Comparison of ENCODE assay signal across 20 mouse cellular contexts in the genomic region with DNA sequence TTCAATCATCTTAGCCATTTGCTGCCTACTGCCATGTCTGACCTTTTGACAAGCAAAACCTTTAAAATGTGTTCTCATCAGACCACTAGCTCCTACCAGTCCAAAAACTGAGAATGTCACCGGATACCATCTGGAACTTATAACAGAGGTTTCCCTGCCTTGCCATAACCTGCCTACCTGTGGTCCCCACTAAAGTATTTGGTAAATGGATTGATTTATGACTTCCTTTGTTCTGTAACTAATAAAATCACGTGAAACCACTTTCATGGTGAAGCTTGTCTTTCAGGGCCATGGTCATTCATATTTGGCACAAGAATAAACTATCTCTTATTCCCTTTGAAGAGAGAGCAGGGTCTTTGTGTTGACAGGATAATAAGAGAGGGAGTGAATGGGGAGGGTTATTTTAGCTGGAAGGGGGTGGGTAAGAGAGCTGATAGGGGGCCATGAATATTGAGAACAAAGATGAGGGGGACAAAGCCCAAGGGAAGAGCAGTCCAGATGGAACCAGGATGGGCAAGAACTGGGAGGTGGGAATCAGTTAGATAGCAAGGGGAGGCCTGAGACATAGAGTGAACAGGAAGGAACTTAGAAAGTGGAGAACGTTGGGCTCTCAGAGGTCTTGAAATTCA.
A peak's percentile ranks its signal among the peaks of the same experiment; 100 is the strongest.
DNase-seq lines count a peak whose midpoint lies in the region; ATAC-seq lines count a peak whose summit lies in the region.
"Had no signal": no experiment of that assay in that cellular context is flagged by ENCODE, and none has a peak within 500 bp of the region (broad histone marks: within the 10 kb centered on the region; RNA-seq: fewer than 3 reads in every experiment).

No protein-coding gene starts in this region.

- DNase-seq in embryo, embryonic 10 days (ENCODE audit: low spot score): peak; percentile 46
- no peak for DNase-seq in embryo, embryonic 9.5 days (ENCODE audit: extremely low spot score)
- no peak for DNase-seq in midbrain, embryonic 10.5 days (ENCODE audit: low spot score)
- DNase-seq in limb, embryonic 10.5 days (ENCODE audit: low spot score): no peak
- no peak for DNase-seq in testis, postnatal 10 days (ENCODE audit: low spot score)
- DNase-seq in layer of hippocampus, postnatal 36 days: no peak
- DNase-seq in kidney, postnatal 25 days: no peak
- DNase-seq: adrenal gland, adult 8-10 months; cerebellum, adult 9-10 months; forebrain, postnatal 0 days; heart, postnatal 10 days; kidney, adult 11 months; lung, adult 2 months; right cerebral cortex, postnatal 4 days had no signal

- H3K4me3 ChIP-seq in midbrain, embryonic 10.5 days: no peak overlapping the region
- H3K4me3 ChIP-seq in midbrain, embryonic 13.5 days (replicated peaks): no peak overlapping the region
- H3K4me3 ChIP-seq in limb, embryonic 10.5 days: no peak overlapping the region
- H3K4me3 ChIP-seq: embryonic facial prominence, embryonic 13.5 days; hindbrain, embryonic 12.5 days; megakaryocyte, embryonic 14.5 days had no signal

- H3K27ac ChIP-seq in midbrain, embryonic 10.5 days (replicated peaks): 0 out of 2 replicates have a peak overlapping the region, but pooled peaks have one; percentile 9
- H3K27ac ChIP-seq in midbrain, embryonic 13.5 days: no peak overlapping the region
- peak overlapping the region; percentile 90 for H3K27ac ChIP-seq in limb, embryonic 10.5 days
- H3K27ac ChIP-seq: embryonic facial prominence, embryonic 13.5 days; hindbrain, embryonic 12.5 days had no signal

- ATAC-seq in midbrain, embryonic 13.5 days: no peak
- ATAC-seq: forebrain, postnatal 0 days had no signal

- no peaks in the 10 kb centered on the region for H3K9me3 ChIP-seq in midbrain, embryonic 10.5 days (replicated peaks)
- H3K9me3 ChIP-seq in midbrain, embryonic 13.5 days: no peaks in the 10 kb centered on the region
- no peaks in the 10 kb centered on the region; the same call in 1 of the 2 replicates for H3K9me3 ChIP-seq in limb, embryonic 10.5 days (replicated peaks)
- H3K9me3 ChIP-seq: embryonic facial prominence, embryonic 13.5 days; hindbrain, embryonic 12.5 days had no signal

- peaks cover 16% of the 10 kb centered on the region for H3K4me1 ChIP-seq in midbrain, embryonic 10.5 days
- H3K4me1 ChIP-seq in midbrain, embryonic 13.5 days (replicated peaks): peaks cover 17% of the 10 kb centered on the region
- peaks cover 48% of the 10 kb centered on the region for H3K4me1 ChIP-seq in limb, embryonic 10.5 days
- H3K4me1 ChIP-seq: megakaryocyte, embryonic 14.5 days had no signal

- H3K4me2 ChIP-seq in midbrain, embryonic 13.5 days (replicated peaks): no peak overlapping the region
- H3K4me2 ChIP-seq: embryonic facial prominence, embryonic 13.5 days; heart, embryonic 11.5 days; hindbrain, embryonic 12.5 days had no signal

- H3K36me3 ChIP-seq in midbrain, embryonic 10.5 days: no peaks in the 10 kb centered on the region
- no peaks in the 10 kb centered on the region for H3K36me3 ChIP-seq in midbrain, embryonic 13.5 days
- H3K36me3 ChIP-seq in limb, embryonic 10.5 days: no peaks in the 10 kb centered on the region
- H3K36me3 ChIP-seq: embryonic facial prominence, embryonic 13.5 days; hindbrain, embryonic 12.5 days had no signal

- no peak overlapping the region for H3K9ac ChIP-seq in midbrain, embryonic 13.5 days (replicated peaks)
- H3K9ac ChIP-seq: embryonic facial prominence, embryonic 13.5 days; forebrain, postnatal 0 days; hindbrain, embryonic 12.5 days had no signal

- WGBS in midbrain, embryonic 10.5 days: 73% methylated on average over 3 of the region's 3 CpGs
- 77% methylated on average over 3 of the region's 3 CpGs for WGBS in midbrain, embryonic 13.5 days
- 15% methylated on average over 3 of the region's 3 CpGs for WGBS in limb, embryonic 10.5 days

- H3K27me3 ChIP-seq in midbrain, embryonic 10.5 days (ENCODE audit: low read depth, poor library complexity, severe bottlenecking): no peaks in the 10 kb centered on the region
- no peaks in the 10 kb centered on the region for H3K27me3 ChIP-seq in midbrain, embryonic 13.5 days
- no peaks in the 10 kb centered on the region for H3K27me3 ChIP-seq in limb, embryonic 10.5 days (ENCODE audit: low read depth, poor library complexity, severe bottlenecking)
- H3K27me3 ChIP-seq: embryonic facial prominence, embryonic 13.5 days; hindbrain, embryonic 12.5 days; megakaryocyte, embryonic 14.5 days; Patski had no signal
